Mouse (Mus musculus) cerebellum, postnatal 4 days (tissue): ENCODE data around the gene Sphk1.

Experiments used
- DNase-seq, 2 experiments: peaks; one replicate each; pipeline ENCODE4 v3.0.0; 2022; ENCODE audit warnings: low spot score in 2 of 2, mixed read lengths in 1 of 2

Gene Sphk1

DNA sequence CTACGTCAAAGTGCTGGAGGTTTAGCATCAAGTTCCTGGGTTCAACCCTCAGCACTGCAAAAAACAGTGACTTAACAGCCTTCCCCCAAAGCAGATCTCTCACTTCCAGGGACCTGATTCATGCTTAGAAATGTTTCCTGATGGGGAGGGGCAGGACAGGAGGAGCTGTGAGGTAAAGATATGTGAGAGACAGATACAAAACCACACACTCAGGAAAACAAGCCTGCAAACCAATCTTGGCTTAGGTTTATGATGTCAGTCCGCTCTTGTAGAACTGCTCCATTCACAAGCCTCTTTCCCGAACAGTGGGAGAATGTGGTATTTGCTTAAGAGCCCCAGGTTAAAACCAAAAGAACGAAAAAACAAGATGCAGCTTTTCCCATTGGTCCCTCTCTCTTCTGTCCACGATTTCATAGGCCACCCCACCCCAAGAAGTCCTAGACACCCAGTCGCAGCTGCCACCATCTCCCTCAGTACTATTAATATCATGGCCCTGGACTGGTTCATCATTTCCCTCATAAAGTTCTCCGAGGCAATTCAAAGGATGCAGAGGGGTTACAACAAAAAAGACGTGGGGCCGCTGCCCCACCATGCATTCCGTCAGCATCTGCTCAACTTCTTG is 49.4 kb downstream of the Sphk1 start:
- DNase-seq: no peak

DNA sequence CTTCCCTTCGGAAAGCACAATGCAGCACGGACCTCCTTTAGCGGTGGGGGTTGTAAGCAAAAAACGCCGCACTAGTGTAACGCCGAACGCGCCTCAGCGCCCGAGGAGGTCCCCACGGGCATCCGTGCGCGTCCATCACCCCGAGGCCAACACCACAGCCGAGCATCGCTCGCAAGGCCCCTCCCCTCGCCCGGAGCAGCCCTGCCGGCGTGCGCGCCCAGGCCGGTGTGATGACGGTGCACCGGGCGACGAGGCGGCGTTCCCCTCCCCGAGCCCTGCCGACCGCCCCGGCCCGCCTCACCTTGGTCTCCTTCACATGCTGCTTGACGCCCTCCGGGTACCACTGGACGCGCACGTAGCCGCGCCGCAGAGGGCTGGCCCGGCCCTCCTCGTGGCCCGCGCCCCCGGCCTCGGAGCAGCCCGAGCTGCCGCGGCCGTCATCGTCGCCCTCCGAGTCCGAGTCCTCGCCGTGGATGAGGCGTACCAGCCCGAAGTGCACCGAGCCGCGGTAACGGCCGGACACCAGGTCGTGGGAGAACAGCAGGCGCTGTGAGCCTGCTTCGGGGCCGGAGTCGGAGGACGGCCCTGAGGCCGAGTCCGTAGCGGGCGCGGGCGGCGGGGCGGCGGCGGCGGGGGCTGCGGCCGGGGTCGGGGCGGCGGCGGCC is 50.1 kb downstream of the Sphk1 start:
- peak in 1 of 2 experiments; percentile 45 for DNase-seq

DNA sequence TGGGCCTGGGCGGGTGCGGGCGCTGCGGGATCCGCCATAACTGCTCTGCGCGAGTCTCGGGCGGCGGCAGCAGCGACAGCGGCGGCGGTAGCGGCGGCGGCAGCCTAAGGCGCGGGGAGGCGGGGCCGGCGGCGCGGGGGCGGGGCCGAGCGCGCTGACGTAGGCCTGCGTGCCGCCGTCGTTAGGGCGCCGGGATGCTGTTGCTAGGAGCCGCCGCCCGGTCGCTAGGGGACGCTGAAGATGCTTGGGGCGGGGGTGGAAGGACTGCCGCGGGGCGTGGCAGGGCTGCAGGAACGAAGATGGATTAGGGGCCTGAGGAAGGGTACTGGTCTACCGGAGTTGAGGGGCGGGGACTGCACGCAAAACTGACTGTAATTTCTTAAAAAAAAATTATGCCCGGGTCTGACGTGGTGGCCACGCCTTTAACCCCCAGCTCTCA is 50.7 kb downstream of the Sphk1 start, which contains the start of gene Ube2o:
TSS of gene Ube2o (minus strand) at position 72 of the 439 bp plus-strand sequence.
- DNase-seq: peak; percentile 78 to 88

DNA sequence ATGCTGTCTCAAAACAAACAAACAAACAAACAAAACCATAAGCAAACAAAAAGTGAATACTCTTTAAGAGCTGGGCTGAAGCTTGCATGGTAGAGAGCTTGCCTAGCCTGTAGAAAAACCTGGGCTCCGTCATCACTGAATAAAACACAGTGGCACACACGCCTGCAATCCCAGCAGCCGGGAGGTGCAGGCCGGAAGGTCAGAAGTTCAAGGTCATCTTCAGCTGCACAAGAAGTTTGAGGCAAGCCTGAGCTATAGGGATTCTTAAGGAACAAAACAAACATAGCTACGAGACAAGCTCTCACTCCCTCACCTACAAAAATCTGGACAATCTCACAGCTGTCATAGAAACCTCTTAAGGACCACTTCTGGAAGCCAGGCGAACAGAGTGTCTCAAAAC is 55.0 kb downstream of the Sphk1 start:
- DNase-seq: no peak
